Mouse (Mus musculus): ENCODE results near the gene Zfp51. TPM values are rescaled to one million over a fixed set of nuclear protein-coding genes. Genes with fewer than 3 reads are reported as not detected.
"Not testable (repeated sequence)": the region's sequence is repeated elsewhere in the genome, so short reads cannot be mapped to it uniquely, and the experiment has no call there.

The Zfp51 gene
- total RNA-seq (2021) (1 to 10 TPM; 6.3 to 8.5 TPM), polyA plus RNA-seq (2012; rRNA removed) (1.5 and 3.7 TPM in 2 replicates)
- long read RNA-seq, transcript Zfp51-201 (5 exons, 2,574 nt): major isoform, 9 of 17 reads
- long read RNA-seq, partial matches to known transcripts: 2 of 17 reads
- long read RNA-seq, other reads (novel, unspliced or antisense): 6 of 17 reads

DNA sequence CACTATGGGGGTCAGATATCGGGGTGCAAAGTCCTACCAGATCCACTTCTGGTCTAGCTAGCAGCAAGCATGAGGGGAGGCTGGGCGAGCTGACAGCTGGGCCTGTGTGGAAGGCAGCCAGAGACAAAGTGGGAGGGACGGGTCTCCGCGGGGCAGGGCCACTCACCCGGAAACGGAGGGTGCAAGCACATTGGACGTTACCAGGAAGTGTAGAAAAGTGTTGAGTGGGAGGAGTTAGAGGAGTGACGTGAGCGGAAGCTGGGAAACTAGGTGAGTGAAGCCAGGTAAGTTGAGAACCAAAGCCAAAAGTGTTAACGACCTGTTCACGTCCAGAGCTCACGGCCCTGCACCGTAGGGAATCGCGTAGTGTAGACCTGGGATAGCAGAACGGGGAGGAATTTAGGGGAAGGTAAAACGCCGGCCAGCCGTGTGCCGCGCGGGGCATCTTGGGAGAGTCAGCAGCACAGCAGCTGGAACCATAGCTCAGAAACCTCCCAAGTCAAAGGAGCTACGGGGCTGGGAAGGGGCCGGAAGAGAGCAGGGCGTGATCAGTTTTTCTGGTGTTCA lies at the start of gene Zfp51:
TSS of gene Zfp51 (plus strand) at position 237 of the 567 bp plus-strand sequence.
- Histone ChIP-seq H3K4me3 (peak within 1 kb of the TSS; percentile 71), H3K79me2 (replicated peaks; ENCODE audit: control insufficient read depth, insufficient read depth, low read length) (peaks cover 2% of the 10 kb centered on the region; the same call in 1 of the 2 replicates), H3K27me3 (ENCODE audit: control insufficient read depth, insufficient read depth, low read length) (no peaks in the 10 kb centered on the region), H3K36me3 (ENCODE audit: control insufficient read depth, insufficient read depth, low read length) (no peaks in the 10 kb centered on the region; the same call in 1 of the 2 replicates), H3K27ac (peak within 1 kb of the TSS; percentile 92), H3K4me1 (ENCODE audit: control insufficient read depth, insufficient read depth, low read length) (peaks cover 2% of the 10 kb centered on the region), H3K9ac (ENCODE audit: low read depth, low read length) (peak within 1 kb of the TSS; percentile 69)
- peak; percentile 94 to 95 for DNase-seq
- WGBS: under 1% methylated on average over 26 of the region's 26 CpGs
- intact Hi-C loops (cut with DNase I): loop anchor here (1.0 to 5.0 kb wide), 4 partner anchors 27 to 85 kb away; partner anchors contain the start of genes Zfp52, Zfp53 and Zfp54
- peak; percentile 65 for TF ChIP-seq EP300 (IDR thresholded peaks at IDR 0.05; ENCODE audit: insufficient read depth, low read depth, low read length)
- peak; percentile 87 for TF ChIP-seq POLR2A (IDR thresholded peaks at IDR 0.05; ENCODE audit: insufficient read depth, low read depth, low read length)
- TF ChIP-seq CTCF (IDR thresholded peaks at IDR 0.05): no peak

DNA sequence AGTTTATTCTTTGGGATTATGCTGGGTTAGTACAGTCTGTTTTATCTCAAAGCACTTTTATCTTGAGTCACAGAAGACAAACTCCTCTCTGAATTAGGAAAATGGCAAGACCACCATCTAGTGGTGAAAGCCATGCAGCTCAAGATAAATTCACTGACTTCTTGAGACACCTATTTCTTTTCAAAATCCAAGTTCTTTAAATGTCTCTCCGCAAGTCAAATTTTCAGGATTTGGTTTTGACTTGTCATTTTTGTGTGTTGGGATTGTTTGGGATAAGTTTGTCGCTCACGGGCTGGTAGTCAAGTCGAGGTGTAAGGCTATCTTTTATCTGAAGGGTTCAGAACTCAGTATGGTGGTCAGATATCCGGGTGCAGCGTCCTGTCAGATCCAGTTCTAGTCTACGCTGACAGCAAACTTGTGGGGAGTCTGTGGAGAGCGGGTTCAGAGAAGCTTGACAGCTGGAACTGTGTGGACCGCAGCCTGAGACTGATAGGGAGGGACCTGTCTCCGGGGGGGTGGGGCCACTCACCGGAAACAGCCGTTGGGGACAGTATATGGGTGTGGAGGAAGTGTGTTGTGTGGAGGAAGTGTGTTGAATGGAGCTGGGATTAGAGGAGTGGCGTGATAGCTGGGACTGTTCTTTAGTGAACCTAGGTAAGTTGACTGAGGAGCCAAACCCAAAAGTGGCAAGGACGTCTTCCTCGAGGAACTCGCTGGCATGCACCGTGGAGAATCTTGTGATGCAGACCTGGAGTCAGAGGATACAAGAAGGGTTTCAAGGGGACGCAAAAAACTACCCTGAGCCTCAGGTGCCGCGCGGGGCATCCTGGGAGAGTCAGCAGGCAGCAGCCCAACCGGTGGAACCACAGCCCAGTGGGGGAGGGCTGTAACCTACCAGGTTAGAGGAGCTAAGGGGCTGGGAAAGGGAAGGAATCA lies 27.2 kb upstream of the Zfp51 start, which contains the start of gene Zfp54:
TSS of gene Zfp54 (plus strand) at position 564 of the 936 bp plus-strand sequence.
- Histone ChIP-seq H3K36me3 (ENCODE audit: control insufficient read depth, insufficient read depth, low read length) (no peaks in the 10 kb centered on the region), H3K27ac (peak within 1 kb of the TSS; percentile 79), H3K9ac (ENCODE audit: low read depth, low read length) (peak within 1 kb of the TSS; percentile 78), H3K4me1 (ENCODE audit: control insufficient read depth, insufficient read depth, low read length) (0 out of 2 replicates have a peak, but pooled peaks cover 1% of the 10 kb centered on the region), H3K27me3 (ENCODE audit: control insufficient read depth, insufficient read depth, low read length) (no peaks in the 10 kb centered on the region), H3K79me2 (replicated peaks; ENCODE audit: control insufficient read depth, insufficient read depth, low read length) (no peaks in the 10 kb centered on the region), H3K4me3 (peak within 1 kb of the TSS; percentile 61)
- WGBS: under 1% methylated on average over 22 of the region's 22 CpGs
- intact Hi-C loops (cut with DNase I): loop anchor here (1.0 to 2.0 kb wide), 3 partner anchors 28 to 151 kb away; partner anchors contain the start of gene Zfp51
- TF ChIP-seq EP300 (IDR thresholded peaks at IDR 0.05; ENCODE audit: insufficient read depth, low read depth, low read length) (no peak), POLR2A (IDR thresholded peaks at IDR 0.05; ENCODE audit: insufficient read depth, low read depth, low read length) (peak; percentile 57; the same call in 1 of the 2 replicates), CTCF (IDR thresholded peaks at IDR 0.05) (peak; percentile 96; the same call in 1 of the 2 replicates)
- peak; percentile 75 to 81 for DNase-seq

DNA sequence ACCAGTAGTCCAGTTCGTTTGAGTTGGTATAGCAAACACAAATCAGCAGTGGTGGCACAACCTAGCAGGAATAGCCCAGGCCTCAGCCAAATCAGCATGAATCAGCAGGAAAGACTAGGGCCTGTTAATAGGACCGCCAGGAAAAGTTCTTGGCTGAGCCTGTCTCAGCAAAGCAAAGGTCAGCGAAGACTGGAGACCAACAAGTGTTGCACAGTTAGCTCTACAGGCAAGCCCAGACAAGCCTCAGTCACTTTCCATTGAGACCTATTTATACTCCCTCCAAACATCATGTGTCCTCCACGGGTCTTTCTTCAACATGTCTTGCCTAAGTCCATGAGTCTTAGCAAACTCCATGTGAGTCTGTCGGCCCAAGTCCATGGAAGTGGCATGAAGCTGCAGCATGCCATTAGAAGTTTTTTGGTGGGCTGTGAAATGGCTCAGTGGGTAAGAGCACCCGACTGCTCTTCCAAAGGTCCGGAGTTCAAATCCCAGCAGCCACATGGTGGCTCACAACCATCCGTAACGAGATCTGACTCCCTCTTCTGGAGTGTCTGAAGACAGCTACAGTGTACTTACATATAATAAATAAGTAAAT lies 11.3 kb upstream of the Zfp51 start:
- H3K4me1 ChIP-seq (ENCODE audit: control insufficient read depth, insufficient read depth, low read length); H3K27me3 ChIP-seq (ENCODE audit: control insufficient read depth, insufficient read depth, low read length); H3K9ac ChIP-seq (ENCODE audit: low read depth, low read length); H3K27ac ChIP-seq; intact Hi-C loops (cut with DNase I); DNase-seq; H3K79me2 ChIP-seq (replicated peaks; ENCODE audit: control insufficient read depth, insufficient read depth, low read length); H3K4me3 ChIP-seq; H3K36me3 ChIP-seq (ENCODE audit: control insufficient read depth, insufficient read depth, low read length): not testable (repeated sequence)
- WGBS: 75% methylated on average over 9 of the region's 9 CpGs

DNA sequence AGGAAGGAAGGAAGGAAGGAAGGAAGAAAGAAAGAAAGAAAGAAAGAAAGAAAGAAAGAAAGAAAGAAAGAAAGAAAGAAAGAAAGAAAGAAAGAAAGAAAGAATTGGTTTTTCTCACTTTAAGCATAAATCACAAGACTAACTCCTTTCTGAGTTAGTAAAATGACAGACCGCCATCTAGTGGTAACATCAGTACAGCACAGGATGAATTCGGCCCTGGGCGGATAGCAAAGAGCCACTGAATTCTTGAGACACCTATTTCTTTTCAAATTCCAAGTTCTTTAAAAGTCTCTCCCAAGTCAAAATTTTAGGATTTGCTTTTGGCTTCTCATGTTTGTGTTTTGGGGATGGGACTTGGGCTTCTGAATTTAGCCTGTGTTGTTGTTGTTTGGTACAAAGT lies 505 bp upstream of the Zfp51 start:
- Histone ChIP-seq H3K4me3 (peak overlapping the region; percentile 71), H3K27me3 (ENCODE audit: control insufficient read depth, insufficient read depth, low read length) (no peaks in the 10 kb centered on the region), H3K36me3 (ENCODE audit: control insufficient read depth, insufficient read depth, low read length) (no peaks in the 10 kb centered on the region; the same call in 1 of the 2 replicates), H3K9ac (ENCODE audit: low read depth, low read length) (peak overlapping the region; percentile 37), H3K79me2 (replicated peaks; ENCODE audit: control insufficient read depth, insufficient read depth, low read length) (peaks cover 2% of the 10 kb centered on the region; the same call in 1 of the 2 replicates), H3K4me1 (ENCODE audit: control insufficient read depth, insufficient read depth, low read length) (peaks cover 2% of the 10 kb centered on the region), H3K27ac (peak overlapping the region; percentile 92)
- WGBS: 0% methylated on average over 3 of the region's 3 CpGs
- DNase-seq: peak; percentile 54 to 69
- TF ChIP-seq CTCF (IDR thresholded peaks at IDR 0.05) (peak; percentile 85), EP300 (IDR thresholded peaks at IDR 0.05; ENCODE audit: insufficient read depth, low read depth, low read length) (no peak), POLR2A (IDR thresholded peaks at IDR 0.05; ENCODE audit: insufficient read depth, low read depth, low read length) (no peak)
- intact Hi-C loops (cut with DNase I): loop anchor here (1.0 to 5.0 kb wide), 5 partner anchors 27 to 177 kb away; partner anchors contain the start of genes Zfp52, Zfp53 and Zfp54

- no peaks in the 10 kb centered on the region; the same call in none of the 2 replicates for H3K36me3 ChIP-seq (ENCODE audit: control insufficient read depth, insufficient read depth, low read length)
- TF ChIP-seq EP300 (IDR thresholded peaks at IDR 0.05; ENCODE audit: insufficient read depth, low read depth, low read length) (no peak), POLR2A (IDR thresholded peaks at IDR 0.05; ENCODE audit: insufficient read depth, low read depth, low read length) (no peak), CTCF (IDR thresholded peaks at IDR 0.05) (no peak)
- WGBS: 90% methylated on average over 5 of the region's 5 CpGs
Measured at GRCm38 (mm10) chr17:21463550-21463949, 13.4 kb downstream of the Zfp51 start.

More at GRCm38 (mm10) chr17:21463550-21463949, 13.4 kb downstream of the Zfp51 start:
- H3K27ac ChIP-seq: no peak overlapping the region
- DNase-seq: no peak
- intact Hi-C loops (cut with DNase I): no loop called here
- no peaks in the 10 kb centered on the region for H3K27me3 ChIP-seq (ENCODE audit: control insufficient read depth, insufficient read depth, low read length)
- H3K9ac ChIP-seq (ENCODE audit: low read depth, low read length): no peak overlapping the region
- H3K79me2 ChIP-seq (replicated peaks; ENCODE audit: control insufficient read depth, insufficient read depth, low read length): no peaks in the 10 kb centered on the region
- no peak overlapping the region for H3K4me3 ChIP-seq
- no peaks in the 10 kb centered on the region for H3K4me1 ChIP-seq (ENCODE audit: control insufficient read depth, insufficient read depth, low read length)

All from heart, adult 2 months (tissue).